In the genomic region with DNA sequence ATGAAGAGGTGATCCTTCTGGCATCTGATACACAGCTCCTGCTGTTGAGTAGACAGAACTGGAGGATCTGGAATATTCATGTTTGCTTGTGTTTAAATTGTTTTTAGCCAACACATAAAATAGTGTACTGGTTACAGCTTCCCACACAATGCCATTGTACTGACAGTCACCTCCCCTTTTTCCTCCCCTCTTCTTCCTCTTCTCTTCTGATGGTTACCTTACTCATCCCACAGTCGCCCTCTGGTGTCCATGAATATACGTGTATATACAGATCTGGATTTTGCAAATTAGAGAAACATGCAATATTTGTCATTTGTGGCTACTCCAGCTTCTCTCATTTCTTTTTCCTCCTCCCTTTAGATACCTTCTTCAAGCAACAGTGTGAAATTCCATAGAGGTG, we compare ENCODE assay signal across 8 mouse cellular contexts. TPM values are rescaled to one million over a fixed set of nuclear protein-coding genes. Genes with fewer than 3 reads are reported as not detected.
DNase-seq lines count a peak whose midpoint lies in the region; ATAC-seq and TF ChIP-seq lines count a peak whose summit lies in the region.

No protein-coding gene starts in this region.

- no peaks in the 10 kb centered on the region for H3K36me3 ChIP-seq in forebrain, embryonic 14.5 days (ENCODE audit: control insufficient read depth, insufficient read depth, low read length)
- H3K36me3 ChIP-seq in forebrain, embryonic 16.5 days (ENCODE audit: control insufficient read depth, insufficient read depth) = no peaks in the 10 kb centered on the region
- H3K36me3 ChIP-seq in liver, adult 2 months (ENCODE audit: control insufficient read depth, insufficient read depth, low read length) = no peaks in the 10 kb centered on the region
- H3K36me3 ChIP-seq in liver, embryonic 12.5 days = no peaks in the 10 kb centered on the region
- H3K36me3 ChIP-seq in forebrain, embryonic 11.5 days (ENCODE audit: control insufficient read depth, insufficient read depth, low read length) = no peaks in the 10 kb centered on the region

- 47% methylated on average over 2 of the region's 2 CpGs for WGBS in forebrain, embryonic 14.5 days
- 54% methylated on average over 2 of the region's 2 CpGs for WGBS in forebrain, embryonic 16.5 days
- WGBS in liver, adult 2 months = 28% methylated on average over 2 of the region's 2 CpGs
- 10% methylated on average over 2 of the region's 2 CpGs for WGBS in liver, embryonic 12.5 days (ENCODE audit: insufficient replicate concordance)
- 43% methylated on average over 2 of the region's 2 CpGs for WGBS in forebrain, embryonic 11.5 days

- peak; percentile 19 for DNase-seq in forebrain, embryonic 14.5 days (ENCODE audit: low spot score)
- DNase-seq in liver, adult 2 months (ENCODE audit: extremely low read depth, low read depth, low spot score) = peak; percentile 12
- DNase-seq in induced T-regulatory cell, adult 2 months (ENCODE audit: low read depth) = peak; percentile 89
- peak; percentile 3 for DNase-seq in right cerebral cortex, postnatal 4 days
- no peak for DNase-seq in forebrain, embryonic 11.5 days (ENCODE audit: low spot score)

- H3K9ac ChIP-seq in forebrain, embryonic 14.5 days (ENCODE audit: low read length) = no peak overlapping the region
- H3K9ac ChIP-seq in forebrain, embryonic 16.5 days (replicated peaks; ENCODE audit: low read depth, low read length) = no peak overlapping the region
- no peak overlapping the region for H3K9ac ChIP-seq in liver, adult 2 months (ENCODE audit: low read depth, low read length)
- no peak overlapping the region for H3K9ac ChIP-seq in liver, embryonic 12.5 days
- no peak overlapping the region for H3K9ac ChIP-seq in forebrain, embryonic 11.5 days (ENCODE audit: low read length)

- H3K4me2 ChIP-seq in forebrain, embryonic 14.5 days (ENCODE audit: low read length) = no peak overlapping the region
- no peak overlapping the region for H3K4me2 ChIP-seq in forebrain, embryonic 16.5 days (ENCODE audit: low read length)
- no peak overlapping the region for H3K4me2 ChIP-seq in liver, embryonic 12.5 days
- no peak overlapping the region for H3K4me2 ChIP-seq in forebrain, embryonic 11.5 days (ENCODE audit: low read depth, low read length, severe bottlenecking)

- H3K4me1 ChIP-seq in forebrain, embryonic 14.5 days (ENCODE audit: control insufficient read depth, insufficient read depth, low read length) = no peaks in the 10 kb centered on the region
- no peaks in the 10 kb centered on the region for H3K4me1 ChIP-seq in forebrain, embryonic 16.5 days (replicated peaks; ENCODE audit: control insufficient read depth, insufficient read depth, low read length)
- no peaks in the 10 kb centered on the region for H3K4me1 ChIP-seq in liver, adult 2 months (ENCODE audit: control insufficient read depth, insufficient read depth, low read length)
- no peaks in the 10 kb centered on the region for H3K4me1 ChIP-seq in liver, embryonic 12.5 days
- no peaks in the 10 kb centered on the region for H3K4me1 ChIP-seq in forebrain, embryonic 11.5 days (replicated peaks; ENCODE audit: control insufficient read depth, insufficient read depth, low read length)

- no peaks in the 10 kb centered on the region for H3K9me3 ChIP-seq in forebrain, embryonic 14.5 days (replicated peaks; ENCODE audit: control insufficient read depth, low read length)
- H3K9me3 ChIP-seq in forebrain, embryonic 16.5 days (ENCODE audit: control insufficient read depth, low read length) = no peaks in the 10 kb centered on the region
- no peaks in the 10 kb centered on the region for H3K9me3 ChIP-seq in liver, embryonic 12.5 days (replicated peaks)
- H3K9me3 ChIP-seq in forebrain, embryonic 11.5 days (ENCODE audit: control insufficient read depth, low read length) = no peaks in the 10 kb centered on the region

- no peak overlapping the region for H3K27ac ChIP-seq in forebrain, embryonic 14.5 days (ENCODE audit: low read depth, low read length)
- no peak overlapping the region for H3K27ac ChIP-seq in forebrain, embryonic 16.5 days (ENCODE audit: low read length)
- no peak overlapping the region for H3K27ac ChIP-seq in liver, adult 2 months (replicated peaks; ENCODE audit: insufficient read depth, low read depth, low read length)
- no peak overlapping the region for H3K27ac ChIP-seq in liver, embryonic 12.5 days
- H3K27ac ChIP-seq in forebrain, embryonic 11.5 days (ENCODE audit: low read depth, low read length) = no peak overlapping the region

- TF ChIP-seq POLR2A in liver, adult 2 months (IDR thresholded peaks at IDR 0.05; ENCODE audit: extremely low read depth, insufficient read depth, low read length) = no peak

- H3K27me3 ChIP-seq in forebrain, embryonic 14.5 days (replicated peaks; ENCODE audit: control insufficient read depth, insufficient read depth, low read length) = no peaks in the 10 kb centered on the region
- no peaks in the 10 kb centered on the region for H3K27me3 ChIP-seq in forebrain, embryonic 16.5 days (replicated peaks; ENCODE audit: control insufficient read depth, insufficient read depth, low read length)
- no peaks in the 10 kb centered on the region for H3K27me3 ChIP-seq in liver, adult 2 months (ENCODE audit: control insufficient read depth, insufficient read depth, low read length)
- H3K27me3 ChIP-seq in liver, embryonic 12.5 days (replicated peaks) = no peaks in the 10 kb centered on the region
- H3K27me3 ChIP-seq in forebrain, embryonic 11.5 days (ENCODE audit: control insufficient read depth, insufficient read depth, low read length) = no peaks in the 10 kb centered on the region

- no peak for TF ChIP-seq CTCF in liver, adult 2 months (IDR thresholded peaks at IDR 0.05; ENCODE audit: low read depth, low read length)

- no peaks in the 10 kb centered on the region for H3K79me2 ChIP-seq in liver, adult 2 months (ENCODE audit: control insufficient read depth, insufficient read depth, low read length)

- no peak for ATAC-seq in forebrain, embryonic 14.5 days
- no peak for ATAC-seq in forebrain, embryonic 16.5 days
- ATAC-seq in liver, embryonic 12.5 days = no peak
- ATAC-seq in forebrain, embryonic 11.5 days (replicated peaks; ENCODE audit: low FRiP score) = no peak
- no peak for ATAC-seq in cerebellum, adult (ENCODE audit: insufficient number of reproducible peaks, low FRiP score, low TSS enrichment)

- H3K4me3 ChIP-seq in forebrain, embryonic 14.5 days (ENCODE audit: low read depth, low read length) = no peak overlapping the region
- H3K4me3 ChIP-seq in forebrain, embryonic 16.5 days (replicated peaks; ENCODE audit: low read length) = no peak overlapping the region
- no peak overlapping the region for H3K4me3 ChIP-seq in liver, adult 2 months (ENCODE audit: insufficient read depth, low read depth, low read length)
- H3K4me3 ChIP-seq in liver, embryonic 12.5 days = no peak overlapping the region
- H3K4me3 ChIP-seq in forebrain, embryonic 11.5 days (ENCODE audit: low read depth, low read length) = no peak overlapping the region

RNA-seq across cellular contexts. Expression of gene Slfn1, which starts 1.5 kb away (rescaled TPM):
- polyA plus RNA-seq in forebrain, embryonic 14.5 days (2014; fragmentation: Nextera tagmentation; extraction: Ambion mirVana) = not detected in 2 replicates
- not detected in 2 replicates for polyA plus RNA-seq in forebrain, embryonic 16.5 days (2015; fragmentation: Nextera tagmentation; extraction: Ambion mirVana)
- 0.27 and 0.74 TPM in 2 replicates for total RNA-seq in liver, adult 2 months (2014; rRNA removed)
- polyA plus RNA-seq in liver, adult 2 months (2012; rRNA removed) = 0.19 and 0.38 TPM in 2 replicates
- 0.08 and 0.13 TPM in 2 replicates for polyA plus RNA-seq in liver, embryonic 12.5 days (2016; fragmentation: Nextera tagmentation; extraction: Ambion mirVana)
- polyA plus RNA-seq in forebrain, embryonic 11.5 days (2014; fragmentation: Nextera tagmentation; extraction: Ambion mirVana) = not detected in 2 replicates

RNA-seq across cellular contexts. Expression of gene Slfn2, which starts 50.2 kb away (rescaled TPM):
- polyA plus RNA-seq in forebrain, embryonic 14.5 days (2014; fragmentation: Nextera tagmentation; extraction: Ambion mirVana) = 1.1 and 1.4 TPM in 2 replicates
- polyA plus RNA-seq in forebrain, embryonic 16.5 days (2015; fragmentation: Nextera tagmentation; extraction: Ambion mirVana) = 0.73 and 1.1 TPM in 2 replicates
- 5.6 and 8.7 TPM in 2 replicates for total RNA-seq in liver, adult 2 months (2014; rRNA removed)
- 0.95 and 1.5 TPM in 2 replicates for polyA plus RNA-seq in liver, adult 2 months (2012; rRNA removed)
- polyA plus RNA-seq in liver, embryonic 12.5 days (2016; fragmentation: Nextera tagmentation; extraction: Ambion mirVana) = 3.5 and 3.6 TPM in 2 replicates
- 0.89 and 1.6 TPM in 2 replicates for polyA plus RNA-seq in forebrain, embryonic 11.5 days (2014; fragmentation: Nextera tagmentation; extraction: Ambion mirVana)

RNA-seq across cellular contexts. Expression of gene Slfn4, which starts 59.8 kb away (rescaled TPM):
- not detected in 2 replicates for polyA plus RNA-seq in forebrain, embryonic 14.5 days (2014; fragmentation: Nextera tagmentation; extraction: Ambion mirVana)
- not detected in 2 replicates for polyA plus RNA-seq in forebrain, embryonic 16.5 days (2015; fragmentation: Nextera tagmentation; extraction: Ambion mirVana)
- 0.13 and 0.28 TPM in 2 replicates for total RNA-seq in liver, adult 2 months (2014; rRNA removed)
- 0.02 and 0.11 TPM in 2 replicates for polyA plus RNA-seq in liver, adult 2 months (2012; rRNA removed)
- polyA plus RNA-seq in liver, embryonic 12.5 days (2016; fragmentation: Nextera tagmentation; extraction: Ambion mirVana) = not detected in 2 replicates
- not detected in 2 replicates for polyA plus RNA-seq in forebrain, embryonic 11.5 days (2014; fragmentation: Nextera tagmentation; extraction: Ambion mirVana)
